Mouse (Mus musculus) forebrain, embryonic 15.5 days (tissue): Measurements from ENCODE around the gene Gpr108. TPM values are rescaled to one million over a fixed set of nuclear protein-coding genes. Genes with fewer than 3 reads are reported as not detected.

Source experiments
- ATAC-seq: fragments of 200-750 bp; cut with Nextera tagmentation; replicated peaks from 2 replicates; pipeline ENCODE4 v1.8.0; 2017; ENCODE audit warnings: mild to moderate bottlenecking, moderate TSS enrichment, moderate library complexity
- H3K27ac ChIP-seq: fragments of 300-500 bp; sonication (generic); replicated peaks from 2 replicates; pipeline ENCODE4 v1.5.1; 2015; ENCODE audit warnings: mild to moderate bottlenecking, inconsistent platforms
- H3K27me3 ChIP-seq: fragments of 300-500 bp; sonication (generic); 2 replicates; pipeline ENCODE4 v1.6.1; 2015; ENCODE audit warnings: inconsistent platforms
- H3K36me3 ChIP-seq: fragments of 300-500 bp; sonication (generic); 2 replicates; pipeline ENCODE4 v1.6.1; 2015; ENCODE audit warnings: mild to moderate bottlenecking, inconsistent platforms
- H3K4me1 ChIP-seq: fragments of 300-500 bp; sonication (generic); 2 replicates; pipeline ENCODE4 v1.6.1; 2015; ENCODE audit warnings: inconsistent platforms
- H3K4me2 ChIP-seq: fragments of 300-500 bp; sonication (generic); replicated peaks from 2 replicates; pipeline ENCODE4 v1.6.1; 2015; ENCODE audit warnings: mild to moderate bottlenecking, inconsistent platforms
- H3K4me3 ChIP-seq: fragments of 300-500 bp; sonication (generic); 2 replicates; pipeline ENCODE4 v1.5.1; 2015; ENCODE audit warnings: mild to moderate bottlenecking, inconsistent platforms
- H3K9ac ChIP-seq: fragments of 300-500 bp; sonication (generic); replicated peaks from 2 replicates; pipeline ENCODE4 v1.6.1; 2015; ENCODE audit warnings: mild to moderate bottlenecking, inconsistent platforms
- H3K9me3 ChIP-seq: fragments of 300-500 bp; sonication (generic); 2 replicates; pipeline ENCODE4 v1.6.1; 2016; ENCODE audit warnings: inconsistent platforms
- WGBS: fragments of 180-500 bp; shearing (Covaris S2); methylation state at CpG from one replicate; pipeline ENCODE4 v1.1.7; 2015; ENCODE audit warnings: mixed read lengths; 5-methylcytosine and 5-hydroxymethylcytosine counted together
- polyA plus RNA-seq: library from polyadenylated mRNA; unstranded; fragments of >200 nt; fragmentation: Nextera tagmentation; extraction: Ambion mirVana; gene quantifications from 2 replicates; pipeline ENCODE4 v1.2.1, GENCODE M21; 2015

The Gpr108 gene
- polyA plus RNA-seq, 1 experiment from 2014 or later, result 17.7 TPM

- 79% methylated on average over 12 of the region's 12 CpGs for WGBS
These were observed 29.8 kb downstream of the Gpr108 start for GRCm38 (mm10) chr17:57218335-57218900.

DNA sequence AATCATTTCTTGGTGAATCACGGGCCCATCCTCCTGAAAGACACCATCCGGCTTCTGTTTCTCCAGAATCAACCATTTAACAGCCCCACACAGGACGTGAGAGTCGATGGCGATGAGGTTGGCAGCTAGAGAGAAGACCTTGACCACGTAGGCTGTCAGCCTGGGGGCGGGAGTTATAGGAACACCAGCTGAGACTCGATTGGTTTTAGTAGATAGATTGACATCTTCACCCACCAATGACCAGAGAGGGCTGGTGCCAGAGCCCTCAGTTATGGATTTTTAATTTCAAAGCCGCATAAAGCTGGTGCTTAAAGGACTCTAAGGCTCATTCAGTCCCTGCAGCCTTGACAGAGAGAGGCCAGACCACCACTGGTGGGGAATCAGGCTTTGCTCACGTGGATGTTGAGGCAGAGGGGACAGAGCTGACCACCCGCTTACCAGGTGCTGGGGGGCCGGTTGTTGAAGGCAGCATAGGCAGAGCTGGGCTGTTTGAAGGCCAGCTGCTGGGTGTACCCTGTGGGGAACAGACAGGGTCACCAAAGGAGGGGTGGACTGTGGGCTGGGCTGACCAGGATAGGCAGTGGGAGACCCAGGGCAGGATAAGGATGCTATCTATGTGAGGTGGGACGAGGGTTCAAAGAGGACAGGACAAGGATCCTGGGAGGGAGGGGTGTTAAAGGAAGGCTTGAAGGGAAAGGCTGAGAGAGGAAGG, 33.4 kb downstream of the Gpr108 start:
- Histone ChIP-seq H3K36me3 (no peaks in the 10 kb centered on the region), H3K27me3 (no peaks in the 10 kb centered on the region), H3K4me2 (no peak overlapping the region), H3K4me1 (no peaks in the 10 kb centered on the region), H3K27ac (no peak overlapping the region), H3K4me3 (no peak overlapping the region), H3K9me3 (no peaks in the 10 kb centered on the region), H3K9ac (no peak overlapping the region)
- WGBS, result 48% methylated on average over 13 of the region's 13 CpGs
- peak; percentile 64 for ATAC-seq

More at GRCm38 (mm10) chr17:57218335-57218900, 29.8 kb downstream of the Gpr108 start:
- Histone ChIP-seq H3K4me3 (no peak overlapping the region), H3K36me3 (no peaks in the 10 kb centered on the region), H3K4me2 (no peak overlapping the region), H3K9ac (no peak overlapping the region), H3K4me1 (no peaks in the 10 kb centered on the region), H3K27me3 (no peaks in the 10 kb centered on the region), H3K9me3 (no peaks in the 10 kb centered on the region), H3K27ac (no peak overlapping the region)
- ATAC-seq, result 0 out of 2 replicates have a peak, but pooled peaks have one; percentile 9

DNA sequence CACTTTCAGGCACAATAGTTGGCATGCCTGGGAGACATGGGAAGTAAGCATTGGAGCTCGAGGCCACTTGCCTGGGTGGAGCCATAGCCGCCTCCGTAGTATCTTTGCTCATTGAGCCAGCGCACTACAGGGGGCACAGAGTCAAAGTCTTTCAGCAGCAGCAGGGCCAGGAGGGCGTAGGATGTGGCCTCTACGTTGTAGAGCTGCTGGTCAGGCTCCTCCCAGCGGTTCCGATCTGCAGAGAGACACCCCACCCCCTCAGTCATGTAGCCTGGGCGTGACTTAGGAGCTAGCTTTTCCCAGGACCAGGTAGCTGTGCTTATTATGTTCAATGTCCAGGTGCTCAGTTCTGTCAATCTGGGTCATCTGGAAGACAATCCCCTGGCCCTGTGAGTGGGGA, 36.7 kb downstream of the Gpr108 start:
- no peaks in the 10 kb centered on the region for H3K9me3 ChIP-seq
- no peak overlapping the region for H3K4me2 ChIP-seq
- H3K4me1 ChIP-seq, result no peaks in the 10 kb centered on the region
- no peak for ATAC-seq
- H3K4me3 ChIP-seq, result no peak overlapping the region
- no peak overlapping the region for H3K27ac ChIP-seq
- H3K27me3 ChIP-seq, result no peaks in the 10 kb centered on the region
- WGBS, result 69% methylated on average over 9 of the region's 9 CpGs
- no peak overlapping the region for H3K9ac ChIP-seq
- H3K36me3 ChIP-seq, result no peaks in the 10 kb centered on the region

GRCm38 (mm10) chr17:57209330-57209729, 38.9 kb downstream of the Gpr108 start:
- Histone ChIP-seq H3K4me2 (no peak overlapping the region), H3K4me3 (no peak overlapping the region), H3K9me3 (no peaks in the 10 kb centered on the region), H3K9ac (no peak overlapping the region), H3K27me3 (no peaks in the 10 kb centered on the region), H3K27ac (no peak overlapping the region), H3K4me1 (no peaks in the 10 kb centered on the region), H3K36me3 (no peaks in the 10 kb centered on the region)
- 75% methylated on average over 4 of the region's 4 CpGs for WGBS
- ATAC-seq, result no peak

- ATAC-seq, result no peak
- Histone ChIP-seq H3K27me3 (no peaks in the 10 kb centered on the region), H3K36me3 (no peaks in the 10 kb centered on the region), H3K4me1 (no peaks in the 10 kb centered on the region), H3K4me3 (no peak overlapping the region), H3K4me2 (no peak overlapping the region), H3K27ac (no peak overlapping the region), H3K9ac (no peak overlapping the region), H3K9me3 (no peaks in the 10 kb centered on the region)
- WGBS, result 83% methylated on average over 3 of the region's 3 CpGs
These were observed 40.3 kb downstream of the Gpr108 start for GRCm38 (mm10) chr17:57207938-57208337.

DNA sequence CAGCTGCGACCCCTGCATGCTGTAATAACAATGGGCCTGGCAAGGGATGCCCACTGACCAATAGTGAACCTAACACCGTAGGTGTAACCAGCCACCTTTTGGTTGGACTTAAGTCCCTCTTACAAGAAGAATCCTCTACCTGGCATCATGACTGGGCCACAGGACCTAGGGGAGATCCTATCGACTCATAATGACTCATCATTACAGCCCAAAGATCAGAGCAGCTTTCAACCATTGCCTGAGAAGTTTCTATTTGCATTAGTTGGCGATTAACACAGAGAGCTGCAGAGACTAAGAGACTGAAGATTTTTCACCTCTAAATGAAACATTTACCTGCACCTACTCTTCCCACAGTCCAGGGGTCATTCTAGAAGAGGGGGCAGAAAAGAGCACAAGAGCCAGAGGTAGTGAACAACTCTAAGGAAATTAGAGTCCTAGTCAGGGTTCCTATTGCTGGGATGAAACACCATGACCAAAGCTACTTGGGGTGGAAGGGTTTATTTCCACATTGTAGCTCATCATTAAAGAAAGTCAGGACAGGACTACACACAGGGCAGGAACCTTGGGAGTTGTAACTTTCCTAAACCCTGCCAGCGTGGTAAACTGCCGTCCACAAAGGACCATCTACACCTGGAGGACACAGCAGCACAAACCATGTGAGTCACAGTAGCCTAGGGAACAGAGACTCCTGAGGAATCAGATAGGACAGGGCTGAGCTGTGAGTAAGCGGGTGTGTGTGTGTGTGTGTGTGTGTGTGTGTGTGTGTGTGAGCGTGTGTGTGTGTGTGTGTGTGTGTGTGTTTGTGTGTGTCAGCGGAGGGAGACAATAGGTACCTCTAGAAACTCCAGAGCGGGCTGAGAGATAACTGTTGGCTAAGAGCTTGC, 46.2 kb downstream of the Gpr108 start:
- WGBS, result 82% methylated on average over 10 of the region's 10 CpGs
- no peak overlapping the region for H3K27ac ChIP-seq

GRCm38 (mm10) chr17:57198252-57198651, 50.0 kb downstream of the Gpr108 start:
- Histone ChIP-seq H3K27me3 (no peaks in the 10 kb centered on the region), H3K9ac (no peak overlapping the region), H3K4me2 (no peak overlapping the region), H3K27ac (no peak overlapping the region), H3K36me3 (no peaks in the 10 kb centered on the region), H3K4me3 (no peak overlapping the region), H3K4me1 (no peaks in the 10 kb centered on the region), H3K9me3 (no peaks in the 10 kb centered on the region)
- ATAC-seq, result no peak
- WGBS, result 87% methylated on average over 3 of the region's 3 CpGs

More for the DNA sequence above, 46.2 kb downstream of the Gpr108 start:
- Histone ChIP-seq H3K36me3 (no peaks in the 10 kb centered on the region), H3K4me1 (no peaks in the 10 kb centered on the region), H3K27me3 (no peaks in the 10 kb centered on the region), H3K4me3 (no peak overlapping the region), H3K4me2 (no peak overlapping the region), H3K9me3 (no peaks in the 10 kb centered on the region), H3K9ac (no peak overlapping the region)
- ATAC-seq, result no peak

GRCm38 (mm10) chr17:57195326-57196010, 52.8 kb downstream of the Gpr108 start:
- no peak overlapping the region for H3K4me3 ChIP-seq
- H3K9me3 ChIP-seq, result no peaks in the 10 kb centered on the region
- 84% methylated on average over 8 of the region's 8 CpGs for WGBS
- no peaks in the 10 kb centered on the region for H3K27me3 ChIP-seq
- H3K36me3 ChIP-seq, result no peaks in the 10 kb centered on the region
- no peak overlapping the region for H3K27ac ChIP-seq
- ATAC-seq, result no peak
- no peaks in the 10 kb centered on the region for H3K4me1 ChIP-seq
- no peak overlapping the region for H3K4me2 ChIP-seq
- no peak overlapping the region for H3K9ac ChIP-seq

DNA sequence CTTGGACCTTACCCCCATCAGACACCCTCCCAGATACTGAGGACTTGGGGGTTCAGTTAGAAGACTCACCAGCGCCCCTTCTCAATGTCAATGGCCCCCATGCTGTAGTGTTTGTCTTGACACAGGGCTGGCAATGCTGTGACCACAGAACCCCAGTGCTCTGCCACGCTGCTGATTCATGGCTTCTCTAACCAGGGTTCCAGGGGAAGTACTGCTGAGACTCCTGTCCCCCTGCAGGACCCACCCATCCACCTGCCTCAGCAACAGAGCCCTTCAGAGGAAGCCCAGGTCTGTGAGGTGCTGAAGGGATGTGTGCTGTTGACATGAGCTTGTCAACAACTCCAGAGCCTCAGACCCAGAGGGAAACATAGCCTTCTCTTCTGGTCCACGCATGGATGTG, 53.5 kb downstream of the Gpr108 start:
- H3K9me3 ChIP-seq, result no peaks in the 10 kb centered on the region
- no peak overlapping the region for H3K4me3 ChIP-seq
- H3K9ac ChIP-seq, result no peak overlapping the region
- H3K27ac ChIP-seq, result no peak overlapping the region
- no peaks in the 10 kb centered on the region for H3K27me3 ChIP-seq
- no peaks in the 10 kb centered on the region for H3K36me3 ChIP-seq
- 88% methylated on average over 3 of the region's 3 CpGs for WGBS
- no peak for ATAC-seq
- no peak overlapping the region for H3K4me2 ChIP-seq
- H3K4me1 ChIP-seq, result no peaks in the 10 kb centered on the region

DNA sequence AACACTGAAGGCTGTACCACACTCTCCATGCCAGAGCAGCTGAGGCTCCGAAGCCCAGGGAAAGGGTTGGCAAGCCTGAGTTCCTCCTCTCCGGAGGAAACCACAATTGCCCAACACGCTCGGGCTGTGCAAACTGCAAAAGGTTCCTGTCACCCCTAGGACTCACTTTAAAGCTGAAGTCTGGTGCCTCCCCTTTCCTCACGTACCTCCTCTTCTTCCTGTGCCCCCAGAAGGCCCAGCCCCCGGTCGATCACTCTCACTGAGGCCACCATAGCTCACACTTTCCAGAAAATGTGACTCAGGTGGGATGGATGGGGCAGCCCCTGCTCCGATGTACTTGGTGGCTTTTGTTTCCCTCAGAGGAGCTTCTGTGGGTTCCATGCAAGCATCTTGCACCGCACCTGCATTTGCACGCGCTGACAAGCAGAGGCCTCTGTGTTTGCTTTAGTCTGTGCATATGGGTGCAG, 54.2 kb downstream of the Gpr108 start, which contains the start of gene Tnfsf14:
Tnfsf14 (minus strand) TSS at position 137 of the 467 bp plus-strand sequence.
- no peaks in the 10 kb centered on the region for H3K27me3 ChIP-seq
- no peaks in the 10 kb centered on the region for H3K9me3 ChIP-seq
- no peak for ATAC-seq
- WGBS, result 79% methylated on average over 11 of the region's 11 CpGs
- H3K9ac ChIP-seq, result no peak within 1 kb of the TSS
- no peak within 1 kb of the TSS for H3K4me2 ChIP-seq
- no peaks in the 10 kb centered on the region for H3K36me3 ChIP-seq
- no peak within 1 kb of the TSS for H3K4me3 ChIP-seq
- no peak within 1 kb of the TSS for H3K27ac ChIP-seq
- no peaks in the 10 kb centered on the region for H3K4me1 ChIP-seq

DNA sequence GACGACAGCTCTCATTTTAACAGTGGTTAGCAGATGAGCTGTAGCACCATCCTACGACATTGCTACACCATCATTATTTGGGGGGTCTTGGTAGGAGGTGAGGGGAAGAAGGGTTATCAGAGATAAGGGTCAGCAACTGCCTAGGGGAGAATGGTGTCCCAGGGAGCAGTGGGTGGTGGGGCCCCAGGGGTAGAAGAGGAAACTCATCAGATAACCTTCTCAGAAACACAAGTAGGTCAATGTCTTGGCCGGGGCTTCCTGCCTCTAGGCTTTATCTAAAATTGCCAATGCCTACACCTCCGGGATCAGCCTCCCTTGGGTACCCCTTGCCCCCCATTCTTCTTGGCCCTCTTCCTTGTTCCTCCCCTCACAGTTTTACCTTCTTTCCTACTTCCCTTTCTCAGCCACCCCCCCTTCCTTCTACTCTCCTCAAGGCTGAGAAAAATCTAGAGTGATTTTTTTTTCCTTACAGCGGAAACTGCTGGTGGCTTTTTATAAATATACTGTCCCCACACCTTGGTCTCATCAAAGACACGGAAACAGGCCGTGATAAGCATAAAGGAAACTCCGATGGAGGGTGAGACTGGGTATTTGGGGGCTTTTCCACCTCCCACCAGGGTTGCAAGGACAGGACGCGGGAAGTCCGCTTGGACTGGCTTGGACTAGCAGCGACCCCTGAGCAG, 59.6 kb downstream of the Gpr108 start:
- Histone ChIP-seq H3K4me1 (no peaks in the 10 kb centered on the region), H3K27me3 (no peaks in the 10 kb centered on the region), H3K27ac (no peak overlapping the region), H3K4me2 (no peak overlapping the region), H3K9ac (no peak overlapping the region), H3K36me3 (no peaks in the 10 kb centered on the region), H3K4me3 (no peak overlapping the region), H3K9me3 (no peaks in the 10 kb centered on the region)
- ATAC-seq, result no peak
- WGBS, result 92% methylated on average over 12 of the region's 12 CpGs
